Mouse (Mus musculus) lung, embryonic 14.5 days (tissue): ENCODE measurements around the gene Etnk2. TPM values are rescaled to one million over a fixed set of nuclear protein-coding genes. Genes with fewer than 3 reads are reported as not detected.

Experiments used
- ATAC-seq: fragments of 200-750 bp; cut with Nextera tagmentation; 2 replicates; pipeline ENCODE4 v1.8.0; 2017; ENCODE audit warnings: mild to moderate bottlenecking, moderate TSS enrichment, moderate library complexity; ENCODE audit not compliant: insufficient read depth
- DNase-seq: peaks from one replicate; pipeline ENCODE4 v3.0.0-alpha.2; 2015
- H3K27ac ChIP-seq: fragments of 300-500 bp; sonication (generic); 2 replicates; pipeline ENCODE4 v1.5.1; 2014; ENCODE audit warnings: low read depth, mild to moderate bottlenecking, moderate library complexity
- H3K27me3 ChIP-seq: fragments of 300-500 bp; sonication (generic); 2 replicates; pipeline ENCODE4 v1.6.1; 2014; ENCODE audit warnings: low read length, control low read depth; ENCODE audit not compliant: insufficient read depth
- H3K36me3 ChIP-seq: fragments of 300-500 bp; sonication (generic); 2 replicates; pipeline ENCODE4 v1.6.1; 2014; ENCODE audit warnings: control low read depth; ENCODE audit not compliant: insufficient read depth
- H3K4me1 ChIP-seq: fragments of 300-500 bp; sonication (generic); 2 replicates; pipeline ENCODE4 v1.6.1; 2014; ENCODE audit warnings: antibody characterized with exemption, control low read depth; ENCODE audit not compliant: insufficient read depth
- H3K4me2 ChIP-seq: fragments of 300-500 bp; sonication (generic); 2 replicates; pipeline ENCODE4 v1.6.1; 2014; ENCODE audit warnings: mild to moderate bottlenecking
- H3K4me3 ChIP-seq: fragments of 300-500 bp; sonication (generic); 2 replicates; pipeline ENCODE4 v1.5.1; 2014; ENCODE audit warnings: low read depth, low read length
- H3K9ac ChIP-seq: fragments of 300-500 bp; sonication (generic); 2 replicates; pipeline ENCODE4 v1.6.1; 2014
- H3K9me3 ChIP-seq: fragments of 300-500 bp; sonication (generic); 2 replicates; pipeline ENCODE4 v1.6.1; 2016; ENCODE audit warnings: low read depth, low read length, control low read depth
- CTCF ChIP-seq: IDR thresholded peaks from 2 replicates; pipeline ENCODE4 v1.5.1; 2016; ENCODE audit warnings: antibody characterized with exemption, low read depth
- WGBS: fragments of 180-500 bp; shearing (Covaris S2); extraction: QIAGEN DNeasy Blood & Tissue Kit; methylation state at CpG from one replicate; pipeline ENCODE4 v1.1.7; 2014; 5-methylcytosine and 5-hydroxymethylcytosine counted together
- polyA plus RNA-seq: library from polyadenylated mRNA; unstranded; fragments of >200 nt; fragmentation: Nextera tagmentation; extraction: Ambion mirVana; gene quantifications from 2 replicates; pipeline ENCODE4 v1.2.1, GENCODE M21; 2014

Gene Etnk2
- polyA plus RNA-seq, 1 experiment from 2014 or later: 3.7 TPM

DNA sequence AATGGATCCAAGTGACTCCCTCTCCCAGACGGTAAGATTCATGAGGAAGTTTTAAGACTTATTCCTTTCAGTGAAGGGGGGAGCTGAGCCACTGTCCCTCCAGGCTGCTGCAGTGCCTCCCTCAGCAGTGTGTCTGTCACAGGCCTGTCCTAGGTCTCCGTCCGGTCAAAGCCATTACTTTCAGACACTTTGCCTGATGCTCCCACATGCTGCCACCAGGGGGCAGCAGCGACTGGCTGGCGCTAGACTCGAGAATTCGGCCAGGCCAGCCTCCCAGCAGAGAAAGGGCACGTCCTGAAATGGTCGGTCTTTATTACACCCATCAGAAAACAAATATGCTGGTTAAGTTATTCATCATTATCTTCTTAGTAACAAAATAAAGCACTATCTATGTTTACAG, 18.6 kb downstream of the Etnk2 start:
- peak; percentile 99 for TF ChIP-seq CTCF
- H3K9ac ChIP-seq: no peak overlapping the region
- WGBS: 6% methylated on average over 9 of the region's 9 CpGs
- H3K27ac ChIP-seq: no peak overlapping the region
- peaks cover 18% of the 10 kb centered on the region; the same call in 1 of the 2 replicates for H3K36me3 ChIP-seq
- H3K27me3 ChIP-seq: no peaks in the 10 kb centered on the region
- no peaks in the 10 kb centered on the region for H3K9me3 ChIP-seq
- H3K4me3 ChIP-seq: no peak overlapping the region
- ATAC-seq: peak; percentile 26
- H3K4me1 ChIP-seq: no peaks in the 10 kb centered on the region
- DNase-seq: peak; percentile 95
- H3K4me2 ChIP-seq: no peak overlapping the region

DNA sequence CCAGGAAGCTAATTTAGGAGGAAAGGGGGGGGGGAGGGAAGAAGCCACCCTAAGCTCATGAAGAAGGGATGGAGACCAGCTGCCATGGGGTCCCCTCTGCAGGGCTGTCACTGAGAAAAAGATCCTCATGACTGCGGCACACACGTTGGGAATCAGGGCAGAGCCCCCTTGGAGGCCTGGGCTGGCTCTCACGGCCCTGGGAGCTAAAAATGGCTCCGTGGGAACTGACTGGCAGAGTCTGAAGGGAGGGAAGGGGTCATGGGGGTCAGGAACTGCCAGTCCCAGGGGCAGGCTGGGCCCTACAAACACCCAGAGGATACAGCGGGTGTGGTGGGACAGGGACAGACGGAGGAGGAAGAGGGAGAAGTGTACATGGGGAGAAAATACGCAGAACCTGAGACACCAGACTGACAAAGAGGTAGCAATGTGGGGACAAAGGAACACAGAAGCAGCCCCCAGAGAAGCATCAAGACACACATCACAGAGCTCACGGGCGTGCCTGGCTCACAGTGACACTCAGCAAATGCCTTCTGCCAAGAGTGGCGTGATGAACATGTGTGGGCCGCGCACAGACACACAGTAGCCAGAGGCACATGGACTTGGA, 19.3 kb downstream of the Etnk2 start:
- Histone ChIP-seq H3K27ac (no peak overlapping the region), H3K4me1 (no peaks in the 10 kb centered on the region), H3K27me3 (no peaks in the 10 kb centered on the region), H3K4me3 (no peak overlapping the region), H3K4me2 (no peak overlapping the region), H3K9ac (no peak overlapping the region), H3K9me3 (no peaks in the 10 kb centered on the region), H3K36me3 (peaks cover 18% of the 10 kb centered on the region; the same call in 1 of the 2 replicates)
- no peak for TF ChIP-seq CTCF
- no peak for ATAC-seq
- no peak for DNase-seq
- WGBS: 63% methylated on average over 12 of the region's 12 CpGs

DNA sequence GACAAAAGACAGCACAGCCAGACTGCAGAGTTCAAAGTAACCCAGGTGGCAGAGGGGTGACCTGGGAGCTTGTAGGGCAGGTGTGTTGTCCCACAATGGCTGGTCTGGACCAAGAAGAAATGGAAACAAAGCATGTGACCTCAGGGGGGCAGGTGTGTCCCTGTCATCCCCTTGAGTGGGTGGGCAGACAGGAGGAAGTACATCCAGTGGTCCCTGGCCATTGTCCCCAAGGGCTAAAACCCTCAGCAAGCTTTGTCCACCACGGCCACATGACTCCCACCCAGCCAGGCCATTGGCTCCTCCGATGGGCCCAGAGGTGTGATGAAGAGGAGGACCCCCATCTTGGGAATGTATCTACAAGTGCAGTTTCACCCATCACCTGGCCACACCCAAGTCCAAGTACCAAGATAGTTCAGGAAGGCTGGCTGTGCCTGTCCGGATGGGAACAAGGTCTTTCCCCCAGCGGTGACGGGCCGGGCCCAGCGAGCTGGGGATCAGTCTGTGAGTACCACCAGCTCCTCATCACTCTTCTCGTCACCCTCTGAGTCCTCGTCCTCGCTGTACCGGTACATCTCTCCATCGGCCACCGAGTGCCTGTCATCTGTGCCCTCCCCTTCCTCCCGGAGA, 19.9 kb downstream of the Etnk2 start:
- TF ChIP-seq CTCF: no peak
- H3K4me2 ChIP-seq: no peak overlapping the region
- H3K4me3 ChIP-seq: no peak overlapping the region
- ATAC-seq (no peak), DNase-seq (no peak)
- H3K27ac ChIP-seq: no peak overlapping the region
- H3K36me3 ChIP-seq: peaks cover 18% of the 10 kb centered on the region; the same call in 1 of the 2 replicates
- 88% methylated on average over 14 of the region's 14 CpGs for WGBS
- no peaks in the 10 kb centered on the region for H3K4me1 ChIP-seq
- no peak overlapping the region for H3K9ac ChIP-seq
- H3K9me3 ChIP-seq: no peaks in the 10 kb centered on the region
- no peaks in the 10 kb centered on the region for H3K27me3 ChIP-seq

DNA sequence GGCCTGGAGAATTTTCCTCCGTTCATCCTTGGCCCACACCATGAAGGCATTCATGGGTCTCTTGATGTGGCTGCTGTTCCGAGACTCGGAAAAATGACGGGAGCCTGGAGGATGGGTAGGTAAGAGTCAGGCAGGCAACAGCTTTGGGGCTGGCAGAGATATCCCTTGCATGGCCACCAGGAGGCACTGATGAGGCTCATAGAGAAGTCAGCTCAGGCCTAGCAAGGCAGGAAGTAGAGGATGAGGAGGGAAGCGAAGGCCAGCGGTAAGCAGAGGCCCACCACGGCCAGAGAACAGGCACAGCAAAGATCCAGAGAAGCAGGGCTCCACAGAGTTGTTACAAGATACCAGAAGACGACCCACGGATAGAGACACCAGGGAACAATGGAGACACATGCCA, 22.1 kb downstream of the Etnk2 start:
- peaks cover 25% of the 10 kb centered on the region for H3K36me3 ChIP-seq
- H3K4me2 ChIP-seq: no peak overlapping the region
- no peak overlapping the region for H3K27ac ChIP-seq
- WGBS: 39% methylated on average over 9 of the region's 9 CpGs
- peak; percentile 94 for TF ChIP-seq CTCF
- H3K4me3 ChIP-seq: no peak overlapping the region
- H3K9me3 ChIP-seq: no peaks in the 10 kb centered on the region
- H3K4me1 ChIP-seq: no peaks in the 10 kb centered on the region
- no peaks in the 10 kb centered on the region for H3K27me3 ChIP-seq
- peak; percentile 84 for DNase-seq
- ATAC-seq: peak; percentile 3; the same call in 1 of the 2 replicates
- no peak overlapping the region for H3K9ac ChIP-seq

DNA sequence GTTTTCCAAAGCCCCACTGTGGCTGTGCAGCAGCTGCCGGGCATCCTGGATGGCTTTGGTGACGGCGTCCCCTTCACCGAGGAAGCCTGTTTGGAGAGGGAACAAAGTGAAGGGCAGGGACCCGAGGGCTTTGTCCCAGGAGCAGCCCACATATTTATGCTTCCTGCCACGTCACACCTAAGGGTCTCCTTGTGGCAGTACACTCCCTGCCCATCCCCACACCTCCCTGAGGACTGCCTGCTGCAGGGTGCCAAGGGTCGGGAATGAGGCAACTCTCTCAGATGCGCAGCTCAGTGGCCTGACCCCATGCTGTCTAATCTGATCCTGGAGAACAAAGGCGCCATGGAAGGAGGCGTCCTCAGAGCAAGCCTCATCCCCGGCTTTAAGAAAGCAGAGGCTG, 22.8 kb downstream of the Etnk2 start:
- WGBS: 61% methylated on average over 11 of the region's 11 CpGs
- no peak overlapping the region for H3K4me3 ChIP-seq
- TF ChIP-seq CTCF: no peak
- peaks cover 27% of the 10 kb centered on the region for H3K36me3 ChIP-seq
- no peak overlapping the region for H3K4me2 ChIP-seq
- H3K27me3 ChIP-seq: no peaks in the 10 kb centered on the region
- H3K9ac ChIP-seq: no peak overlapping the region
- DNase-seq (no peak), ATAC-seq (no peak)
- H3K27ac ChIP-seq: no peak overlapping the region
- H3K4me1 ChIP-seq: no peaks in the 10 kb centered on the region
- no peaks in the 10 kb centered on the region for H3K9me3 ChIP-seq

DNA sequence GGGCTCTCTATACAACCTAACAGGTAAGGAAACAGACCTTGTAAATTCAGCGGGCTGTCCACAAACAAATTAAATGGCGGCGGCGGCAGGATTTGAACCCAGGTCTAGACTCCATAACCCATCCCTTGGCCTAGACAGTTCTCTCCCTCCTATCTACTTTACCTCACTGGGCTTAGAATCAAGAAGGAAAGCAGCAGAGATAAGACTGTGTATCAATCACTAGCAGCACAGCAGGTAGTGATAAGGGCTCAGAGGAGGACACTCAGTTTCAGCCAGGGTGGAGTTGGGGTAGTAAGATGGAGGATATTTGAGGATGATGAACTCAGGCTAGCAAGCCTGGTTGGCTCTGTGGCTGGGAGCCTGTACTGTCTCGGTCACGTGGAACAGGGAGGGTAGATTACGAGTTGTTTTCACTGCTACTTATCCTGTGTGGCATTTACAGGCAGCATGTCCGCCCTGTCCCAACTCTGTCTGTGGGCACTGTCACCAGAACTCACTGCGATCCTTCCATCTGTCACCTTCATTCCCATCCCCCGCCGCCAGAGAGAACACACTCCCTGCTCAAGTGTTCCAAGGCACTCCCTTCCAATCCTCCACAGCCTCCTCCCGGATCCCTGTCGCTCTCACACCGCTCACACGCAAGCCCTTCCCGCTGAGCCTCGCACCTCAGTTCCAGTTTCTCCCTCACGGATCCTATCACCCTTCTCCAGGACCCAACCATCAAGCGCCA, 24.3 kb downstream of the Etnk2 start:
- no peak overlapping the region for H3K4me2 ChIP-seq
- no peaks in the 10 kb centered on the region for H3K27me3 ChIP-seq

DNA sequence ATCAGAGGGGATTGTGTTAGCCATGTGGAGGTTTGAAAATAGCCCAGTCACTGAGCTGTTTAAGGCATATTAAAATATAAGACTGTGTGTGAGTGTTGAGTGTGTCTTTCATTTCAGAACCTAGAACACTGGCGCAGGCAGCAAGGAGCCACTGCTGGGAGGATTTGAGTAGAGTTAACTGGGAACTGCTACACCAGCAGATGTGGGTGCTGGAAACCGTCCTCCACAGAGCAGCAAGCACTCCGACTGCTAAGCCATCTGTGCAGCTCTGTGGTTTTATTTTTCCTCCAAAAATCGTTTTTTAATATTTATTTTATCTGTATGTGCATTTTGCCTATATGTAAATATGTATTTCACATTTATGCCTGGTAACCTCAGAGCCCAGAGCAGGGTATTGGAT, 31.3 kb downstream of the Etnk2 start:
- no peak for ATAC-seq

More for the DNA sequence above, 24.3 kb downstream of the Etnk2 start:
- H3K4me1 ChIP-seq: no peaks in the 10 kb centered on the region
- DNase-seq (no peak), ATAC-seq (no peak)
- no peak overlapping the region for H3K9ac ChIP-seq
- no peaks in the 10 kb centered on the region for H3K9me3 ChIP-seq
- no peak overlapping the region for H3K4me3 ChIP-seq
- peaks cover 36% of the 10 kb centered on the region for H3K36me3 ChIP-seq
- 48% methylated on average over 19 of the region's 19 CpGs for WGBS
- TF ChIP-seq CTCF: no peak
- H3K27ac ChIP-seq: no peak overlapping the region

More for the DNA sequence above, 31.3 kb downstream of the Etnk2 start:
- 72% methylated on average over 4 of the region's 4 CpGs for WGBS
- Histone ChIP-seq H3K4me3 (no peak overlapping the region), H3K27me3 (no peaks in the 10 kb centered on the region), H3K9ac (no peak overlapping the region), H3K4me2 (no peak overlapping the region), H3K36me3 (peaks cover 12% of the 10 kb centered on the region), H3K4me1 (no peaks in the 10 kb centered on the region), H3K27ac (no peak overlapping the region), H3K9me3 (no peaks in the 10 kb centered on the region)
- TF ChIP-seq CTCF: no peak
- no peak for DNase-seq
